Mouse (Mus musculus): ENCODE data around the gene Spag7.

Gene Spag7

DNA sequence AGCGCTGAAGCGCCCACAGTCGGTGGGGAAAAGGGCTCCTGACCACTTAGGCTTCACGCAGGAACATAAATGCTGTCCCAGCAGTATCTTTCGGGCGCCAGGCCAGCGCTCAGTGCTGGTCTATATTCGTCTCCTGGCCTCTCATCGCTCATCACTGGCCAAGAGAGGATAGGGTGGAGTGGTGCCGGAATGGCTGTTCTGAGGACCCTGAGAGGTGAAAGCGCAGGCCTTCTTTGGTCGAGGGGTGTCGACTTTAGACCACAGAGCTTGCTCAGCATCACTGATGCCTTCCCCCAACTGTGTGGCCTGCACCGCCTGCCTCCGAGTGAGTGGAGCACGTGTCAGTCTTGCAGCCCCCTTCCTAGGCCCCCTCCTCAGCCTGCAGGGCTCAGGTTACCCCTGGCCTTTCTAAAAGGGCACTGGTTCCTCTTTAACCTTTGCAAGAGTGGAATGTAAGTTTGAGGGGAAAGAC lies 12.7 kb downstream of the Spag7 start:
- no peak for DNase-seq (ENCODE audit: low read depth, low spot score)

DNA sequence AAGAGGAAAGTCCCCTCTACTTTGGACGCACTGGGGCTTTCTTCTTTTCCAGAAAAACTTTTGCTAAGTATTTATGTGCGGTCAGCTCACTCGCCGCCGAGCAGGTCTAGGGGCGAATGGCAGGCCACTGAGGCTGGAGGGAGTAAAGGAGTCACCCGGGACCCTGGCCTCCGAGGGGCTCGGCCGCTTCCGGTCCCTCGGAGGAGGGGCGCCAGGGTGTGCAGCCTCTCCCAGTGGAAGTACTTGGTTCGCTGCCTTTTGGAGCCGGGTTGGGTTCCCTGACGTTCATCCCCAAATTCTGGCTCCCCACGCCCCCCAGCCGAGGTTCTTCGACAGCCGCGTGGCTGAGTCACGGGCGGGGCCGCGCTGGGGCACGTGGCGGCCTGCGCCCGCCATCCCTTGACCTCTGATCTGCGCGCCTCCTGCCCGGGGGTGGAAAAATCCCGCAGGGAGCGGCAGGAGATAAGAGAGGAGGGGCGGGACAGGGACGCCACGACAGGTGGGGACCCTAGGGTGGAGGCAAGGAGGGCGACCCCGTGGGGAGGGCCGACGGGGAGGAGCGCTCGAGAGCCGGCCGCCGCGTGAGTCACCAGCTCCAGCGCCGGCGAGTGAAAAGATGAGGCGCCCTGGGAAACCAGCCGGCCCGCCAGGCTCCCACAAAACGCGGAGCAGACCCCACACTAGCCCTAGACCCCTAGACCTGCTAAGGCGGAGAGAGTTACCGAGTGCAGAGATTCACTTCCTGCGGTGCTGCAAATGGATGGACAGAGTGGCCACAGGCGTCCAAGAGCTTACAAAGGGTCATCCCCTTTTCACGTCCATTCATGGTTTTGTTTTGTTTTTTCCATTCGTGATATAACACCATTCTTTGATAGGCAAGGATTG lies 13.4 kb downstream of the Spag7 start:
- DNase-seq (ENCODE audit: low read depth, low spot score), result no peak

DNA sequence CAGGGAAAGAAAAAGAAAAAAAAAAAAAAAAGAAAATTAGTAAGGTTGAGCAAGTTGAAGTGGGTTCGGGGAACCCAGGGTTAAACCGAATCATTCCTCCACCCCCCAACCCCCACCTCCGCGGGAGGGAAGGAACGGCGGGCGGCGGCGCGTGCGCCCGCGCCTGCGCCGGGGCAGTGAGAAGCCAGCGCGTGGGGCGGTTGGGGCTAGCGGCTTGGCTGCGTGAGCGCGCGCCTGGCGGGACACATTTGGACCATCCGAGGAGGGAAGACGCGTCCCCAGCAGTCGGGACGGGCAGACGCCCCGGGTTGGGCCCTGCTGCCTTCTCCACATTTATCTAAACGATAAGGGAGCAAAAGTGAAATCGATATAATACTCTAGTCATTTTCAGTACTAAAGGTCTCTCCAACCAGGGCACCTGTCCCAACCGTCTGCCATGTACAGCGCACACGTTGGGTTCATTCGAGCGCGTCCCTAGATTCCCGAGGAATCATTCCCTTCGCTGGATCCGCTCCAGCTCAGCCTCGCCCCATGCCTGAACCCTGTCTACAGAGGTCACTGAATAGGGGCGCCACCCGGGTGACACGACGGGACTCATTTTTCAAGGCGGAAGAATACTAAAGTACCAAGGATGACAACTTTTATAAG lies 14.2 kb downstream of the Spag7 start:
- DNase-seq (ENCODE audit: low read depth, low spot score), result peak; percentile 56

DNA sequence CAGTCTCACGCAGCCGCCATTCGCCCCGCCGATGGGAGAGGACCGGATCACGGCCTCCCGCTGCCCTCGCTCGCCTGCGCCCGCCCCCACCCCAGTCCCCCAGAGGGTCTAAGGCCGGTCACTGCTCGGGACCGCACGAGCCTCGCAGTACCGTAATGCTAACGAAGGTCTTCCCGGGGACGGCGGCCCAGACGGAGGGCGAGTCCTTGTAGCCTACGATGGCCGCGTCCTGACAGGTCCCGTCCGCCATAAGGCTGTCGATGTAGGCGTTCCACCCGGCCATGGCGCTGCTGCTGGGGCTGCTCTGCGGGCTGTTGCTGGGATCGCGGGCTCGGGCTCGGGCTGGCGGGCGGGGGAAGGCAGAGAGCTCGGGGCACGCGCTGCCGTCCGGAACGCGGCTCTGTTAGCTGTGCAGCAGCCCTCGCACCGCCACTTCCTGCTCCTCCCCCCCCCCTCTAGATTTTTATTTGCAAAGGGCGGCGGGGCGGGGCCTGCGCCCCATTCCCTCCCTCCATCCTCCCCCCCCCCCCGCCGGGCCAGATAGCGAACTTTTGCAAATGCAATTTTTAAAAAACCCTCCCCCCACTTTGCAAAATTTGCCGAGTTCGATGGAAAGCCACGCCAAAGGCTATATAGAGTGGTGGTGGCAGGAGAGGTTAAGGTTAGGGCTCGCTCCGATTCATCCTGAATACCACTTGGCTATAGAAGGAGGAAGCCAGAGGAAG lies 14.9 kb downstream of the Spag7 start, which contains the start of gene Pfn1:
Gene Pfn1, minus strand, starts transcription at position 447 of the 725 bp plus-strand sequence.
- DNase-seq (ENCODE audit: low read depth, low spot score), result peak; percentile 43

DNA sequence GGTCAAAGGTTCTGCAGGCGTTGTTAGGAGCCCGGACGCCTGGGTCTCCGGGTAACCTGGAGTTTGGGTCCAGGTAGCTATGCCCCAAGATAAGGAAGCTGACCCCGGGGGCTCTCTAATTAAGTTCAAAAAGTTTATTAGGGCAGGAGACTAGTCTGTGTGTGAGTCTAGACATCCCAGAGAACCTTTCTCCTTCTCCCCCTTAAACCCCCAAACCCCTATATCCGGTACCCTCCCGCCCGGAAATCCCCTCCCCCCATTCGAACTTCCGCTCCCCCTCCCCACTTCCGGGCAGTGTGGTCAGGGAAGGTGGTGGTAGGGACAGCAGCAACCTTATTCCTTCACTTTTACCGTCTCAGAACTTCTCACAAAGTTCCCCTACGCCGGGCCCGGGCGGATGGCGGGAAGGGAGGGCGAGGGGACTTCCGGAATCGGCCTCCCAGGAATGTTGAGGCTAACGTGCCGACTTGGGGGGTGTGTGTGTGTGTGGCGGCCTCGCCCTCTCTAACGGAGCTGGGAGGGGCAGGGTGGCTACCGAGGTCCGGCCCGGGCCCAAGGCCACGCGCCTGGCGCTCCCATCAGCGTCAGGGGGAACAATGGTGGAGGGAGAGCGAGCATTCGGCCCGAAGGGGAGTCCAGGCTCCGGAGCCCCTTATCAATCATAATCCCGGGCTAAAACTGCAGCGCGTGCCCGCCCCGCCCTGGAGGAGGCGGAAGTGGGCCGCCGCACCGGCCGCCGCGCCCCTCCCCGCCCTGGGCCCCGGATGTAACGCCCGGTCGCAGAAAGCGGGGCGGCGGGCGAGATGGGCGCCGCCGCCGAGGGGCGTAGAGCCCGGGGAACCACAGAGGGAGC lies 15.6 kb downstream of the Spag7 start:
- peak; percentile 63 for DNase-seq (ENCODE audit: low read depth, low spot score)

DNA sequence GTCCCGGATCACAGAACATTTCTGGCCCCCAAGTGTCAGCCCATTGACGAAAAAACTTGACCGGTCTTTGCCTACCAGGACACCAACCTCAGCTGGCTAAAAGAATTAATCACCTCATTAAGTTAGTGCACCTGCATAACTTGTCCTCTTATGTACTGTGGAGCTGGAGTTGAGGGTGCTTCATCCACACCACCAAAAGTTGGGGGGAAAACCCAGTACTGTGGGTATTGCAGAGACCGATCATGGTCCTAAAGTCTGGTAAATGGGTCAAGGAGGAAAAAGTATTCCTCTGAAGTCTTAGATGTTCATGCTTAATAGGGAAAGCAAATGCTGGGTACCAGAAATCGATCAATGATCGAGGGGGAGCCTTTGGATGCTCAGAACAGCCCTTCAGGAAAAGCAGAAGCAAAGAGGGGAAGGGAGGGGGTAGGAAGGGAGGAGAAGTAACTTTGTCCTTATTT lies 16.3 kb downstream of the Spag7 start:
- no peak for DNase-seq (ENCODE audit: low read depth, low spot score)

DNA sequence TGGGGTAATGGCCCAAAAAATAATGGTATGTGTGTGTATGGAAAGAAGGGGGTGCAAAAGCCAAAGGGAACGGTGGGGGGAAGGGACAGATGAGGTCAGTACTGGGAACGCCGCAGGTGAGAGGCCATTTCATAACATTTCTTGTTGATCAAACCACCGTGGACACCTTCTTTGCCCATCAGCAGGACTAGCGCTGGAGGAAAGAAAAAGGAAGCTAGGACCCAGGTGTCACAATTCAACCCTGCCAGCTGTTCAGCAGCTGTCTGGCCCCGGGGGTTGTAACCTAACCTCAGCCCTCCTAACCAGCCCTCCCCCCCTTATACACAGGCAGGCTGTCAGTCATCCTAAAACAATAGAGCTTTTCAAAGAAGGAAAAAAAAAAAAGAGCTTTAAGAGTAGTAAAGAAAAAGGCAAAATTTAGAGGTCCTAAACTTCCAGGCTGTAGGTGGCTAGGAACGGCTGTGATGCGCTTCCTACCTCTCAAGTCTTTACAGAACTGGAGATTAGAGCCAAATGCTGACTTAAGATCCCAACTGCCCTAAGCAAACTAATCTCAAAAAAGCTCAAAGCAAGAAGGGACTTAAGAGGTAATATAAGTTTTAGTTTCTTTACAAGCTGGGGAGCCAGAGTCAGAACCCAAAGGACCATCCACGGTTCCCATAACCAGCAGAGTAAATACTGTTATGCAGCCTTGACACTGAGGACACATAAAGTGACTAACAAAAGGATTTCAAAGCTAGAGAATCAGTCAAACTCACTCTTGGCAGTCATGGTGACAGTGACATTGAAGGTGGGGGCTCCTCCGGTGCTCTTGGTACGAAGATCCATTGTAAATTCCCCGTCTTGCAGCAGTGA lies 17.0 kb downstream of the Spag7 start:
- DNase-seq (ENCODE audit: low read depth, low spot score), result no peak

DNA sequence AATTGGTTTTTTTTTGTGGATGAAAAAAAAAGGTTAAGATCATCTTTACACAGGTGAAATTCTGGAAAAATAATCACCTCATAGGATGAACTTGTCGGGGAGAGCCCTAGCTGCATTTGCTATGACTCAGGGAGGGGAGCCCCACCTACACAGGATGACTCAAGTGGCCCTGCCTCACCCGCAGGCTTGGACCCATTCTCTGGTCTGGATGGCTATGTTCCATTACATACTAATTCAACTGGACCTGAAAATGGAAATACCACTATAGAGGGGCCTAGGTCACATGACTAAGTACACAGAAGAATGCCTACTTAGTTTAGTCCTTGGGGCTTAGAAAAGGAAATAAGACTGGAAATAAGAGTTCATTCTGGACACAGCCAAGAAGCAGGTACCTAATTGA lies 17.8 kb downstream of the Spag7 start:
- no peak for DNase-seq (ENCODE audit: low read depth, low spot score)

DNA sequence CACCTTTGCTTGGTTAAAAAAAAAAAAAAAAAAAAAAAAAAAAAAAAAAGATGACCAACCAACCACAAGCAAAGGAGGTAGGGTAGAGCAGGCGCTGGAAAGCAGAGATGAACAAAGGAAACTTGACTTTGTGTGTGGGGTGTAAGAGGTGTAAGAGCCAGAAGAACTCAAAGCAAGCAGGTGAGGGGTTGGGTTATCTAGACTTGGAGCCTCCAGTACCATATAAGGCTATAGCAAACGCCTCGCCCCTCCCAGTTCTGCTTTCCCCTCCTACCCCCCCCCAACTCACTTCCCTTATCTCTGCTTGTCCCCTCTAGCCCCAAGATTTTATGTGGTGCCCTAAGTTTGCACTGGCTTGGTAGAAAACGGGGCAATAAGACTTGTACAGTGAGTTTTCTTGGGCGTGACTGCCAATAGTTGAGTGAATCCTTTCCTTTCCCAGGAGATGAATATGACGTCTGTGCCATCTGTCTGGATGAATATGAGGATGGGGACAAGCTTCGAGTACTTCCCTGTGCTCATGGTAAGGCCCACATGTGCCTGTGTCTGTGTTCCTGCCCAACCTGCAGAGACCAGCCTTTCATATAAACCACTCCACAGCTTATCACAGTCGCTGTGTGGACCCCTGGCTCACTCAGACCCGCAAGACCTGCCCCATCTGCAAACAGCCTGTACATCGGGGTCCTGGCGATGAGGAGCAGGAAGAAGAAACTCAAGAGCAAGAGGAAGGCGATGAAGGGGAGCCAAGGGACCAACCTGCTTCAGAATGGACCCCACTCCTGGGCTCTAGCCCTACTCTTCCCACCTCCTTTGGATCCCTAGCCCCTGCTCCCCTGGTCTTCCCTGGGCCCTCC lies 18.7 kb downstream of the Spag7 start:
- DNase-seq (ENCODE audit: low read depth, low spot score), result no peak

DNA sequence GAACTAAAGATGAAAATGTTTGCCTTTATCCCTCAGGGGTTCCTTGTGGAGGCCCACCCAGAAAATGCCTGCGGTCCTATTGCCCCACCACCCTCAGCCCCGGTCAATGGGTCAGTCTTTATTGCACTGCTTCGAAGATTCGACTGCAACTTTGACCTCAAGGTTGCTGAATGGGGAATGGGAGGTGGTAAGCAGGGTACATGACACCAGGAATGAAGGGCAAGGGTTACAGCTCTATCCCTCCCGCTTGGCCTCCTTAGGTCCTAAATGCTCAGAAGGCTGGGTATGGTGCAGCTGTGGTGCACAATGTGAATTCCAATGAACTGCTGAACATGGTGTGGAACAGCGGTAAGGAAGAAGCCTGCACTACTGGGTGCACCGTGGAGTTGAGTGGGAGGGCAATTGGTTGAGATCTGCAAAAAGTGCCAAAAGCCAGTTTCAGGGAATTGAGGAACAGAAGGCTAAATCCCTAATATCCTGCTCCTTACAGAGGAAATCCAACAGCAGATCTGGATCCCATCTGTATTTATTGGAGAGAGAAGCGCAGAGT lies 20.0 kb downstream of the Spag7 start:
- DNase-seq (ENCODE audit: low read depth, low spot score), result no peak

DNA sequence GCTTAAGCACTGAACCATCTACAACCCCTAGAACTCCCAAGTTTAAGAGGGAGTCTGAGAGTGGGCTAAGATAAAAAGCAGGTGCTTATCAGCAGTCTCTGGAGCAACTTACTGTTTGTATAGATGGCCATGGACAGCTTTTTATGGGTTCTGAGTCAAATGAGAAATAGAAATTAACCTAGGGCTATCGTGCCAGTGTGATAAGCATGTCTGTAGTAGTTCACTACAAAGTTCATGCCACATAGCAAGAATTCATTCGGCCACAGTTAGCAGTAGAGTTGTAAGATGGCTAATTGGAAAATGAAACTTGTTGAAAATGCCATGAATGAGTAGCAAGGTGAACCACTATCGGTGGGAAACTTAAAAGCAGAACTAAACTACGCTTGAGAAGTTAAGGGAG lies 20.7 kb downstream of the Spag7 start:
- no peak for DNase-seq (ENCODE audit: low read depth, low spot score)

DNA sequence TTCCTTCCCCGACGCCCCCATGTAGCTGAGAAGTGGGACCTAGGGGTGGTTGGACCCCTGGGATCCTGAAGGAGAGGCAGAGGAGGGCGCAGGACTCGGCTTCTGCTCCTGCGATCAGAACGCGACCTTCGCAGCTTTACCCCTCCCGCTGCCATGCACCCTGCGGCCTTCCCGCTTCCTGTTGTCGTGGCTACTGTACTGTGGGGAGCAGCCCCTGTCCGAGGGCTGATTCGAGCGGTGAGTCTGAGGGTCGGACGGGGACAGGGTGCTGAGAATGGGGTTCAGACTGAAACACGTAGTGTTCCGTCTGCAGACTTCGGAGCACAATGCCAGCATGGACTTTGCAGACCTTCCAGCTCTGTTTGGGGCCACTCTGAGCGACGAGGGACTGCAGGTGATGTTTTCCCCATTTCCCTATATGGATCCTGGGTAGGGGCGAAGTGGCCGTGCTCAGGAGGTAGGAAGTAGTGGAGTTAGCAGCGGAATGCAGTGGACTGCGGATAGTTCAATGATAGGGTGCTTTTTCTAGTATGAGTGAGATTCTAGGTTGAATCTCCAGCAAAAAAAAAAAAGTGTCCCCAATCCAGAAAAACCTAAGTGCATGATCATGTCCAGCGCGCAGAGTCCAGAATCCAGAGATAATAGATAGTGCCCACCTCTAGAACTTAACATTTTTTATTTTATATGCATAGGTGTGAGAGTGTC lies 21.3 kb downstream of the Spag7 start:
- DNase-seq (ENCODE audit: low read depth, low spot score), result no peak

DNA sequence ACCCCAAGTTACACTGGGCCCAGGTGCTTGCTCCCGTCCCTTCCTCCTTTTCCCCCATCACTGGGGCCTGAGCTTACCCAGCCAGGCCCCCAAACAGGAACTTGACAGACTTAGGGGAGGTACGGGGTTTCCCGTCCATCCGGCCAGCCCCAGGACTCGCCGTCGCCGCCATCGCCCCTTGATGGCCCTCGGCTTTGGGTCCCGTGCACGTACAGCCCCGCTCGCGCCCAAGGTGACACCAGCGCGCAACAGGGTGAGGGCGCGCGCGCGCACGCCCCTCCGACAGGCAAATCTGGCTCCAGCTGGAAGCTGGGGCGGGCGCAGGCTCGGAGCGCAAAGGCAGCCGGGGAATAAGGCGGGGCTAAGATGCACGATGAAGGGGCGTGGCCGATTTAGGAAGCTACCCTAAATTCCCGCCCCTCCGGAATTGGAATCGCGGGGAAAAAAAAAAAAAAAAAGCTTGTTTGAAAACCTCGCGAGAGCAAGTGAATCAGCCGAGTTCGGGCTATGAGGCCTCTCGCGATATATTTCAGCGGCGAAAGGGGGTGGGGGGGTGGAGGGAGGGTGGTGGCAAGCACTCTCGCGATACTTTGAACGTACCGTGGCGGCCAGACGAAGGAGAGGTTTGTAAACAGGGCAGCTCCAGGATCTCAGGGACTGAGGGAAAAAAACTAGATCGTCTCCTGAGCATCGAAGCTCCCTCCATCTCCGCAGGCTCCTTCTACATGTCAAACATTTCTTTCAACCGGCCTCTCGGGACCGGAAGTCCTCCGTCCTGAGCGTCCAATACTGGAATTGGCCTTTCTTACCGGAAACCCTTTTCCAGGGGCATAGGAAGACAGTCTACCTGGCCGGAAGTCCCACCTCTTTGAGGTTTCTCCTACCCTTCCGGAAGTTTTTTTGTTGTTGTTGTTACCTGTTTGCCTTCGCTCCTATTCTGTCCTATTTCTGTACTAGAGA lies 22.2 kb downstream of the Spag7 start, which contains the start of the genes Rnf167 and Slc25a11:
Gene Rnf167, plus strand, starts transcription at position 545 of the 960 bp plus-strand sequence.
Gene Slc25a11, minus strand, starts transcription at position 789 of the 960 bp plus-strand sequence.
- peak; percentile 99 for DNase-seq (ENCODE audit: low read depth, low spot score)

DNA sequence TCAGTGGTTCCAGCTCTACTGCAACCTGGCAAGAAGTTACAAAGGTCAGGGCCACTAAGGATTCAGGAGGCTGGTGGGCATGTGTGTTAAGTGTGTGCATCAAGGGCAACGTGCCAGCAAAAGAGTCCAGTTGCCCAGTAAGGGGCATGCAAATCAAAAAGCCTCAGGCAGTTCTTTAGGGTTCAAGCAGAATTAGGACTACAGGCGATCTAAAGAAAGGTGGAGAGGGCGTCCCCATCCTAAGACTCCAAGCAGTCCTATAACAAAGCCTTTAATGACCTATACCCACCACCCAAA lies 23.0 kb downstream of the Spag7 start:
- no peak for DNase-seq (ENCODE audit: low read depth, low spot score)

DNA sequence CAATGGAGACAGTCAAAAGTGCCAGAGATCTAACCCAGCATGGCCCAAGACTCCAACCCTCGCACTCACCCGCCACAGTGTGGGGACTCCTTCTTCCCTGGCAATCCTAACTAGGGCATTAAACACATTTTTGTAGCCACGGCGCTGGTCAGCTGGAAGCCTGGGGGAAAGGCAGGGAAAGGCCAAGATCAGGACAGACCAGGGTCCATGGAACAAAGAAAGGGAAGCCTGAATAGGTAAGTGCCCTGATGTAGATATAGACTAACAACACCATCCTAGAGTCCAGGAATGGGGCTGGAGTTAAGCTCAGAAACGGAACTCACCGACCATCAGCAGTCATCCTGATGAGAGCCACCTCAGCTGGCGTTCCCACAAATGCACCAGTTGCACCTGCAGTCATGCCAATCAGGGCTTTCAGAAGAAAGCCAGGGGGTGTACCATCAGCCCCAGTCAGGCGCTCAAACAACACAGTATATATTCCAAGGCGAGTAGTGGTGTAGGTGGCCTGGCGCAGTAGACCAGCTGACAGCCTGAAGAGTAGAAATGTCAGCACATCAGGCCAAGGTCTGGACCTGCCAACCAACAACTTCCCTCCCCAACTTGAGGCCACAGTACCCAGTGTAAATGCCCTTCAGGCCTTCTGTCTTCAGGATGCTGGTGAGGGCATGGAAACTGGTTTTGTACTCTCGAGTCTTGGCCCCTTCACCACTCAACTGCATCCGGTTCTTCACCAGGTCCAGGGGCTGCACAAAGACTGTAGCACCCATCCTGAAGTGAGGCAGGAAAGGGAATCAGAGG lies 23.6 kb downstream of the Spag7 start:
- DNase-seq (ENCODE audit: low read depth, low spot score), result no peak

DNA sequence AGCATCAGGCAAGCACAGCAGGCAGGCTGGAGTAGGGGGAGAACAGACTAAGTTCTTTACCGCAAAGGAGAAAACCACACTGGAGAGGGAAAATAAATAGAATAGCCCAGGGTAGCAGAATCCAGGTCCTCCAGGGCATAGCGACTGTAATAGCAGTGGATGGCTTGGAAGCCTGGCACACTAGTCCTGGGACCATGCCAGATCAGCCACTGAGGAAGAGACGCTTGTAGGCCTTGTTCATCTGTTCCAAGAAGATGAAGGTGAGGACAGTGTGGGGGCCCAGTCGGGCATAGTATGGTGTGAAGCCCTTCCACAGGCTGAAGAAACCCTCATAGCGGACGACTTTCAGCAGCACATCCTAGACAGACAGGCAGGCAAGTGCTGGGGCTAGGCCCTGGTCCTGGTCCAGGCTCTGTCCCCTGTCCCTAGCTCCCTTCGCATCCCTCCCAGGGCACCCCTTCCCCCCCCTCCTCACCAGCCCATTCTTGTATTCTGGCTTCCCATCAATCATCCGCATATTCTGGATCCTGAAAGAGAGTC lies 24.6 kb downstream of the Spag7 start:
- DNase-seq (ENCODE audit: low read depth, low spot score), result no peak

All from retina, postnatal 7 days (tissue).